Mouse (Mus musculus) E14TG2a.4 (cell line): ENCODE measurements at regions not wholly inside any gene's neighbourhood (a gene's known extent, or its start where the extent isn't known, plus 50 kb on each side); places are given as distances from the start of the nearest gene placed in this dataset.

Experiments
- CTCF ChIP-seq: conservative IDR thresholded peaks from 2 replicates; pipeline ENCODE4 v1.5.1; 2014; ENCODE audit warnings: low read length
- NANOG ChIP-seq: IDR thresholded peaks from 2 replicates; pipeline ENCODE4 v1.6.1; 2014; ENCODE audit warnings: borderline replicate concordance, low read length, mixed read lengths

DNA sequence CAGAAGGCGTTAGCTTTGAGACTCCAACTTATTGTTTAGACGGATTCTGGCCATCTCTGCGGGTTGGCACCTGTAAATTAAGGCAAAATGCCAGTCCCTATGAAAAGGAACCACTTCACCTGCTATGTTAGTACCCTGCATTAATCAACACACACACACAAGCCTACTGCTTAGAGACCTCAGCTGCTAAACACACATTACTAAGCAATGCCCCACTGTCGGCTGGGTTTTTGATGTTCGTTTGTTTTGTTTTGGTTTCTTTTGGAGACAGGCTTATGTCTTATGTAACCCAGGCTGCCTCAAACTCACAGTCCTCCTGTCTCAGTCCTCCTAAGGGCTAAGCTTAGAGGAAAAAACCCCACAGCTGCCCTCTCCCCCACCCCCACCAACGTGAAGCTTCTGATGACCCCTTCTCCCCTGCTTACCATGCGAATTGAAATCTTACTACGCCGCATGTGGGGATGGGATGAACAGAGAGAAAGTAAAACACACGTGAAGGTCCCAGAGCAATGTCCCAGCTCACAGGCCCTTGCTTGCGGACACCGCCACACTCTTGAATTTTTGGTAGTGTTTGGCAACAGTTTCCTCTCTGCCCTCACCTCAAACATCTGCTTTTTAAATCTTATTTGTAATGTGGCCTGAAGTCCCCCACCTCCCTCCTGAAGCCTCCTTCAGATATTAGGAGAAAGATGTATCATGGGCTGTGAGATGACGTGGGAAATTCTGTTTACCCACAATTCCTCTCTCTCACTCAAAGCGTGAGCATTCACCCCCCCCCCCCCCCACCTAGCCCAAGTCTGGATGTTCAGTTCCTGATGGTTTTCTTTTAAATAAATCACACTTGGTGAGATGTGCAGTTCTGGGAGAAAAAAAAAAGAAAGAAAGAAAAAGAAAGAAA is 70.1 kb downstream of the Tex35 start:
- TF ChIP-seq CTCF (no peak), NANOG (no peak)
